Mouse (Mus musculus): ENCODE results near the gene AC124108.1.

AC124108.1 gene

GRCm38 (mm10) chr1:132200562-132201510, 9.6 kb downstream of the AC124108.1 start:
- no peak for DNase-seq (ENCODE audit: low read depth)

GRCm38 (mm10) chr1:132201511-132201860, 10.2 kb downstream of the AC124108.1 start:
- no peak for DNase-seq (ENCODE audit: low read depth)

- no peak for DNase-seq (ENCODE audit: low read depth)
Measured at GRCm38 (mm10) chr1:132201936-132202335, 10.7 kb downstream of the AC124108.1 start.

GRCm38 (mm10) chr1:132202771-132203170, 11.5 kb downstream of the AC124108.1 start:
- DNase-seq (ENCODE audit: low read depth) = no peak

GRCm38 (mm10) chr1:132205958-132206357, 14.7 kb downstream of the AC124108.1 start:
- no peak for DNase-seq (ENCODE audit: low read depth)

GRCm38 (mm10) chr1:132206828-132207227, 15.6 kb downstream of the AC124108.1 start:
- no peak for DNase-seq (ENCODE audit: low read depth)

GRCm38 (mm10) chr1:132208154-132208553, 16.9 kb downstream of the AC124108.1 start:
- DNase-seq (ENCODE audit: low read depth) = no peak

GRCm38 (mm10) chr1:132209400-132209799, 18.1 kb downstream of the AC124108.1 start:
- no peak for DNase-seq (ENCODE audit: low read depth)

GRCm38 (mm10) chr1:132210922-132211321, 19.7 kb downstream of the AC124108.1 start:
- no peak for DNase-seq (ENCODE audit: low read depth)

- DNase-seq (ENCODE audit: low read depth) = no peak
Measured at GRCm38 (mm10) chr1:132211672-132212071, 20.4 kb downstream of the AC124108.1 start.

- DNase-seq (ENCODE audit: low read depth) = no peak
Measured at GRCm38 (mm10) chr1:132212218-132212617, 21.0 kb downstream of the AC124108.1 start.

- no peak for DNase-seq (ENCODE audit: low read depth)
Measured at GRCm38 (mm10) chr1:132213076-132213475, 21.8 kb downstream of the AC124108.1 start.

- DNase-seq (ENCODE audit: low read depth) = no peak
Measured at GRCm38 (mm10) chr1:132216276-132216675, 25.0 kb downstream of the AC124108.1 start.

GRCm38 (mm10) chr1:132221627-132222026, 30.4 kb downstream of the AC124108.1 start:
- DNase-seq (ENCODE audit: low read depth) = no peak

- DNase-seq (ENCODE audit: low read depth) = no peak
Measured at GRCm38 (mm10) chr1:132222166-132222565, 30.9 kb downstream of the AC124108.1 start.

GRCm38 (mm10) chr1:132226297-132227080, 35.2 kb downstream of the AC124108.1 start:
- no peak for DNase-seq (ENCODE audit: low read depth)

GRCm38 (mm10) chr1:132229667-132230066, 38.4 kb downstream of the AC124108.1 start, which contains the start of gene Gm10188:
Gene Gm10188 (minus strand): TSS chr1:132229767.
- no peak for DNase-seq (ENCODE audit: low read depth)

- DNase-seq (ENCODE audit: low read depth) = no peak
Measured at GRCm38 (mm10) chr1:132231470-132232274, 40.4 kb downstream of the AC124108.1 start.

- no peak for DNase-seq (ENCODE audit: low read depth)
Measured at GRCm38 (mm10) chr1:132233566-132233965, 42.3 kb downstream of the AC124108.1 start.

- no peak for DNase-seq (ENCODE audit: low read depth)
Measured at GRCm38 (mm10) chr1:132234757-132235273, 43.6 kb downstream of the AC124108.1 start.

- peak; percentile 19 for DNase-seq (ENCODE audit: low read depth)
Measured at GRCm38 (mm10) chr1:132237585-132238159, 46.4 kb downstream of the AC124108.1 start.
